Mouse (Mus musculus) MN1 (cell line): ENCODE measurements around the gene Eef1b2.
"Not testable (repeated sequence)": the region's sequence is repeated elsewhere in the genome, so short reads cannot be mapped to it uniquely, and the experiment has no call there.

Source experiments
- DNase-seq: peaks from one replicate; pipeline ENCODE4 v3.0.0-alpha.2; 2016; ENCODE audit warnings: low spot score

Eef1b2 gene

GRCm38 (mm10) chr1:63176604-63177421 lies at the start of gene Eef1b2, which contains the start of gene Ndufs1:
Gene Eef1b2 (plus strand): TSS chr1:63176825.
Gene Ndufs1 (minus strand): TSS chr1:63176833.
- peak; percentile 96 for DNase-seq

- DNase-seq: no peak
These were observed 47.4 kb upstream of the Eef1b2 start for GRCm38 (mm10) chr1:63129273-63129672.

DNA sequence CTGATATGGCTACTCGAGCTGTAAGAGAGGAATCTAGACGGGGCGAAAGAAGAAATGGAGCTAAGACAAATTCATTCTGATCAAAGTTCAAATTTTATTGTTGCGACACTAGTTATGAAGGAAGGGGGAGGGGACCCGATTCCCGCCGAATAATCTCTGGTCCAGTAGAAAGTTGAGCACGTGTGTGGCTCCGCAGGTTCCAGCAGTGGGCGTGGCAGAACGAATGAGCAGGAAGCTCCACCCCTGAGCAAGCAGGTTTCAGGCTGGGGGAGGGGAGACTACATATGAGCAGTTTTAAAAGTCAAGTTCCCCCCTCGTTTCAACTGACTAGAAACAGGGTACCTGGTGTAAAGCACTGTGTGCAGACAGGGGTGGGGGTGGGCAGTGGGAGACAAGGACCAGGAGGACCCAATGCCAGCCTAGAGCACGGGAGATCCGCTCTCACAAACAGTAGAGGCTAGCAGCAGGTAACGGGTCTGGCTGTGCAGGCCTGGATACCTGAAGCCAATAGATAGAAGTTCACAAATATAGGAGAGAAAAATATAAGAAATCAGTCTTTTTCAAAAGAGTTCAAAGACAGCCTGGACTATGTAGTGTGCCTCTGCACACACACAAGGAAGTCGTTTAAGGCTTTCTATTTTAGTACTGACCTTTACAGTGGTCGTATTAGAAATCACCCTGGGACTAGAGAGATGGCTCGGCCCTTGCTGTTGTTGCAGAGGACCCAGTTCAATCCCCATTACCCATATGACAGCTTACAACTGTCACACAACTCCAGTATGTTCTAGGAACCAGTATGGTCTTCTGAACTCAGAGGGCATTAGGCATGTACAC lies 46.6 kb upstream of the Eef1b2 start:
- no peak for DNase-seq

- no peak for DNase-seq
These were observed 45.7 kb upstream of the Eef1b2 start for GRCm38 (mm10) chr1:63130883-63131282.

DNA sequence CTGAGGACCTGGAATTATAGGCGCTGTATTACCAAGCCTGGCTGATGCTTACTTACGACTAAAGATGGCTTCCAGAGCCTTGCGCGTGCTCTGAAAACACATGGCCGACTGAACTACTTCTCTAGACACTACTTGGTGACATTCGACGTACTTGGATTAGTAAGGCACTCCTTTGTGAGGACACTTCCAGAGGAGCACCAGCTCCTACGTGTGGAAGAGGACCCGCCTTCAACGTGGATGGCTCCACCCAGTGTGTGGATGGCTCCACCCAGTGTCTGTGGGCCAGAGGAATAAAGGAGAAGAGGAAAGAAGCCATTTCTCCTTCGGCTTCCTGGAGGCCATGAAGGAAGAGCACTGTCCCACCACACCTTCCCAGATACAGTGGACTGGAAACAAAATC lies 44.9 kb upstream of the Eef1b2 start:
- no peak for DNase-seq

- no peak for DNase-seq
These were observed 42.1 kb upstream of the Eef1b2 start for GRCm38 (mm10) chr1:63134530-63134929.

DNA sequence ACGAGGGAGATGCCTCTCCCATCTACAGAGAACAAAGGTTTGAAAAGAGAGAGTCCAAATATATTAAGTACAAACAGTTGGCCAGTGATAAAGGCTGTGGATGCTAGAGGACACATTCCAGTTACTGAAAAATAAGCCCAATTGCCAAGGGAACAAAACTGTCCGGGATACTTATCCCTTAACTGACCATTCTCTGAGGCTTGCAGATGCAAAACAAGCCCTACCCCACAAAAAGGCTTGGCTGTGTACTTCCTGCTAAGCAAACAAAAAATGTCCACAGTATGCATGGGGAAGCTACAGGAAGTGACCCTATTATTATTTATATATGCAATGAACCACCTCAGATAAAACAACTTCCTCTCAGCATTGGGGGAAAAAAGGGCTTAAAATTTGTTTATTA lies 38.7 kb upstream of the Eef1b2 start:
- no peak for DNase-seq

DNA sequence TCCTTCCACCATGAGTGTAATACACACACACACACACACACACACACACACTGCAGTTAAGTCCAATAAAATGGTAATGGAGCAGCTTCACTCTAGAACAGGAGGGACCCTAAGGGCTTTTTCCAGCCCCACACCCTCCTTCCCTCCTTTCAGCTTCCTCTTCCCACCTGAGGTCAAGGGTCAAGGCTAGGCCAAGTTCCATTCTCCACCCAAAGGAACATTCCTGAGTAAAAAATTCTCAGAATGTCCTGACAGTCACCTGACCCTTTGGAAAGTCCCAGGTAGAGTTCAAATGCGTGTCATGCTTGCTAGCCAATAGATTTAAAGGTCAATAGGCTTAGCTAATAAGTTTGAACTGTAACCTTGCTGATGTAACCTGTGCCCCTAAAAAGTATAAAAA lies 38.0 kb upstream of the Eef1b2 start:
- DNase-seq: not testable (repeated sequence)

DNA sequence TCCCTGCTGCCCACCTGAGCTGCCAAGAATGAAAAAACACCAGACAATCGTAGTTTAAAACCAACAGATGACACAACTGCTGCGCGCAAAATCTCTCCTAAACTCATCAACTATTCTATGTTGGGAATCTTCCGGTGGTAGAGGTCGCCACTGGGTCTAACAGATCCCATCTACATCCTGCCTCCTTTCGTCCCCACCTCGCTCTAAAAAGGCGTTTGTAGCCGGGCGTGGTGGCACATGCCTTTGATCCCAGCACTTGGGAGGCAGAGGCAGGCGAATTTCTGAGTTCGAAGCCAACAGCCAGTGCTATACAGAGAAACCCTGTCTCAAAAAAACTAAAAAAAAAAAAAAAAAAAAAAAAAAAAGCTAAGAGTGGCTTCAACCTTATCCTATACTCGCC lies 36.4 kb upstream of the Eef1b2 start:
- DNase-seq: no peak

- DNase-seq: no peak
These were observed 8.0 kb upstream of the Eef1b2 start for GRCm38 (mm10) chr1:63168638-63169037.

- no peak for DNase-seq
These were observed 772 bp upstream of the Eef1b2 start for GRCm38 (mm10) chr1:63175853-63176252.

GRCm38 (mm10) chr1:63176259-63176603 lies 394 bp upstream of the Eef1b2 start:
- DNase-seq: no peak

GRCm38 (mm10) chr1:63178308-63178707 lies 1.7 kb downstream of the Eef1b2 start:
- peak; percentile 26 for DNase-seq

GRCm38 (mm10) chr1:63180122-63180521 lies 3.5 kb downstream of the Eef1b2 start:
- no peak for DNase-seq

GRCm38 (mm10) chr1:63180575-63180974 lies 4.0 kb downstream of the Eef1b2 start:
- not testable (repeated sequence) for DNase-seq

- peak; percentile 95 for DNase-seq
These were observed 4.4 kb downstream of the Eef1b2 start for GRCm38 (mm10) chr1:63181019-63181418.

GRCm38 (mm10) chr1:63181480-63181879 lies 4.9 kb downstream of the Eef1b2 start:
- DNase-seq: no peak

GRCm38 (mm10) chr1:63182212-63182611 lies 5.6 kb downstream of the Eef1b2 start:
- DNase-seq: no peak

DNA sequence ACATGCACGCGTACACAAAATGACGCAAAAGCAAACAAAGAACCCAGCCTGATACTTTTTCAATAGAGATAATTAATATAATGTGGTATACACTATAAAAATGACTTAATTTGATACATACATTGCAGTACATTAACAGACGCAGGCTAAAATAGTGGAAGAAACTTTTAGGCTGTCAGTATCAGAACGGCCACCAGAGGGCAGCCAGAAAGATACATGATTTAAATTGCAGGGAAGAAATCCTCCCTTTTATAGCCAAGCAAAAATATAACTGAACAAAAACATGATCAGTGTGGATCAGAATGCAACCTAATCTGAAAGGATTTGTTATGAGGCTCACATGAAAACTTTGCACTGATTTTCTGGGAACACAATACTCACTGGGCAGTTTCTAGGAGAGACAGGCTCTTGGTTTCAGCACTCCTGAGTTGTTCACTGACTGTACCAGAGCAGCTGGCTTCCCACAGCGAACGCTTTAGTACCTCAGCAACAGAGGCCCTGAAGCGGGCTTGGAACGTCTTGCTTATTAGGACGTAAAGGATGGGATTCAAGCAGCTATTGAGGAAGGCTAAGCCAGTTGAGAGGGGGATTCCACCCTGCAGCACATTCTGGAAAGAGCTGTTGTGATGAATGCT lies 6.1 kb downstream of the Eef1b2 start:
- DNase-seq: peak; percentile 54

- DNase-seq: not testable (repeated sequence)
These were observed 8.8 kb downstream of the Eef1b2 start for GRCm38 (mm10) chr1:63185430-63185829.

- no peak for DNase-seq
These were observed 11.9 kb downstream of the Eef1b2 start for GRCm38 (mm10) chr1:63188536-63188935.

DNA sequence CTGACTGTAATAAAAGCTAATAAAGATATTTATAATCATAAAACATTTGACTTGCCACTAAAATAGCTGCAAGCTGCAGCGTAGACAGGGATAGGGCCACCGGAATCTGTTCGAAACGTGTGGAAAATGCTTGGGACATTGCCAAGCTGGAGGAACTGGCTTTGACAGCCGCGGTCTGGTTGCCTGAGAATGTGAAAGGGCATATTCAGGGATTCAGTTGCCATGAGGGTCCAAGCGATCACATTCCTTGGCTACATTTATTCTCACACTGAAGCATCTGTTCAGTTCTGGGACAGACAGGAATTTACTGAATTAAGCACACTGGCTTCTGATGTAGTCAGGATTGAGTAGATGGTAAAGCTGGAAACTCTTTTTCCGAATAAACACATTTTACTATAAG lies 14.2 kb downstream of the Eef1b2 start:
- DNase-seq: no peak
